Mouse (Mus musculus): ENCODE results near the gene Clec2e.

DNA sequence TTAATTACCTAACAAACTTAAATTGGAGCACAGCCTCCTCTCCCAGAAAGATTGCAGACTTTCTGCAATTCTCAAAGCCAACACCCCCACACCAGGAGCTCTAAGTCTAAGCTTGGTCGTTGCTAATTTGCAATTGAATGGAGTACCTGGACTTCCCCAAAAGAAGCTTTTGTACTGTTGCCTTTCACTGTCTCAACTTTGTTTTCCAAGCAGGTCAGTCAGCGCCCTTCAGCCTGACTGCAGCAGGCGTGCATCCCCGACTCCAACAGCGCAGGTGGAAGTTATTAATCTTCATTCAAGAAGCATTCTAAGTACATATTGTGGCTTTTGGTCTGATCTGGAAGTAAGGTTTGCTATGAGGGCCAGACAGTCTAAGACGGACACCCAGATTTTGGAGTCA is 15.6 kb downstream of the Clec2e start:
- TF ChIP-seq CTCF (conservative IDR thresholded peaks at IDR 0.05; ENCODE audit: insufficient read depth, insufficient read length, low read depth, low read length) (no peak), POLR2A (IDR thresholded peaks at IDR 0.05; ENCODE audit: low read depth, low read length) (no peak)

All from kidney, adult 2 months (tissue).